Mouse (Mus musculus) ES-Bruce4 (cell line): Measurements from ENCODE around the gene Dnajc22.

ENCODE experiments used
- CTCF ChIP-seq: IDR thresholded peaks from one replicate; pipeline ENCODE4 v1.8.1; 2011; ENCODE audit warnings: low read depth, low read length
- POLR2A ChIP-seq: IDR thresholded peaks from one replicate; pipeline ENCODE4 v1.8.1; 2011; ENCODE audit warnings: low read length; ENCODE audit not compliant: insufficient read depth

- no peak for TF ChIP-seq CTCF
- no peak for TF ChIP-seq POLR2A
These were observed 33.3 kb downstream of the Dnajc22 start for GRCm38 (mm10) chr15:99126081-99126815.
